Mouse (Mus musculus) spleen, adult 2 months (tissue): ENCODE data around the gene Lamc2. TPM values are rescaled to one million over a fixed set of nuclear protein-coding genes. Genes with fewer than 3 reads are reported as not detected.

ENCODE experiments used
- DNase-seq, 2 experiments: peaks; one replicate each; pipeline versions ENCODE4 v3.0.0 to v3.0.0-alpha.2; 2012 to 2021; ENCODE audit warnings: low spot score in 2 of 2, low read depth in 1 of 2
- H3K27ac ChIP-seq: fragments of 200-500 bp; 2 replicates; pipeline ENCODE4 v1.5.1; 2012; ENCODE audit warnings: low read length, inconsistent platforms; ENCODE audit not compliant: insufficient read depth
- H3K27me3 ChIP-seq: fragments of 200-500 bp; 2 replicates; pipeline ENCODE4 v1.6.1; 2012; ENCODE audit warnings: mild to moderate bottlenecking, moderate library complexity, low read length, inconsistent platforms; ENCODE audit not compliant: control insufficient read depth, insufficient read depth
- H3K36me3 ChIP-seq: fragments of 200-500 bp; 2 replicates; pipeline ENCODE4 v1.6.1; 2012; ENCODE audit warnings: mild to moderate bottlenecking, low read length, inconsistent platforms; ENCODE audit not compliant: control insufficient read depth, insufficient read depth
- H3K4me1 ChIP-seq: fragments of 200-500 bp; 2 replicates; pipeline ENCODE4 v1.6.1; 2011; ENCODE audit warnings: inconsistent platforms; ENCODE audit not compliant: control insufficient read depth, insufficient read depth, insufficient read length
- H3K4me3 ChIP-seq: fragments of 200-500 bp; 2 replicates; pipeline ENCODE4 v1.5.1; 2011; ENCODE audit warnings: mild to moderate bottlenecking, inconsistent platforms; ENCODE audit not compliant: insufficient read depth, insufficient read length; ENCODE audit errors: extremely low read depth
- CTCF ChIP-seq: fragments of 200-500 bp; IDR thresholded peaks from 2 replicates; pipeline ENCODE4 v1.5.1; 2011; ENCODE audit warnings: mild to moderate bottlenecking, inconsistent platforms; ENCODE audit not compliant: insufficient read depth, insufficient read length, insufficient replicate concordance; ENCODE audit errors: extremely low read depth
- POLR2A ChIP-seq: fragments of 200-500 bp; IDR thresholded peaks from 2 replicates; pipeline ENCODE4 v1.6.1; 2011; ENCODE audit warnings: low read depth, low read length, inconsistent platforms
- WGBS: fragments of 180-500 bp; shearing (Covaris S2); methylation state at CpG from one replicate; pipeline ENCODE4 v1.1.7; 2018; 5-methylcytosine and 5-hydroxymethylcytosine counted together
- polyA plus RNA-seq: library from polyadenylated mRNA; depleted of rRNA; stranded (reverse); fragments of >200 nt; gene quantifications from 2 replicates; pipeline ENCODE4 v1.2.3, GENCODE M21; 2012

The Lamc2 gene
- polyA plus RNA-seq, 1 experiment, result 0.32 TPM

DNA sequence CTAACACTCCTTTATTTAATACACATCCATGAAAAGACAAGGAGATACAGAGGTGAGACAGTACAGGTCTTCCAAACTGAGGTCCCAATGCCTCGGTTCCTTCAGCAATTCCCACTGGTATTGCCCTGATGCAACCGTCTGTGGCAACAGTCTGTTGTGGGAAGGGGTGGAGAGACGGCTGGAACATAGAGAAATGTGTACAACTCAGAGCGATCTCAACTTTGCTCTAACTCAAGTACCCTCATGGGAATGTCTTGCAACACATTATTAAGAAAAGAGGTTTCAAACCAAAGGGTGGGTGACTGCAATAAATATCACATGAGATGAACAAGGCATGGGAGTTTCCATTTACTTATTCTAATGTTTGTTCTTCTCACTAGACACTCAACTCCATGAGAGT is 63.5 kb downstream of the Lamc2 start:
- no peak for TF ChIP-seq CTCF
- no peak for TF ChIP-seq POLR2A
- Histone ChIP-seq H3K4me3 (no peak overlapping the region), H3K27ac (no peak overlapping the region), H3K27me3 (no peaks in the 10 kb centered on the region), H3K4me1 (no peaks in the 10 kb centered on the region), H3K36me3 (no peaks in the 10 kb centered on the region)
- 91% methylated on average over 4 of the region's 4 CpGs for WGBS
- no peak for DNase-seq

DNA sequence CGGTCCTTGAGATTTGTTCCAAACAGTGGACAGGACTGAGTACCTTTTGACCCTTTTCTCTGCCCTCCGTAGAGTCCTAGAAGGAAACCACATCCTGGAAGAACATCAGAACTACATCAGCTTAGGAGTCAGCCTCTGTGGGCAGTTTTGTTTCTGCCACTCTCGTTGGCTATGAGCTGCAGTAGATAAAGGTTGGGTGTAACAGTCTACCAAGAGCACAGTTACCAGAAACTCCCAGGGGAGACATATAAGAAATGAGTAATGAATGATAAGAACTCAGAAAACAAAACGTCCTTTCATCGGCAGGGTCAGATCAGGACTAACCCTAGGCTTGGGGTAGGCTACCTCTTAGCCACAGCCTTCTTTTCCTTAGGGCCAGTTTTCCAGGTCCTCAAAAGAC is 64.9 kb downstream of the Lamc2 start:
- no peak for DNase-seq
- H3K4me1 ChIP-seq, result no peaks in the 10 kb centered on the region
- WGBS, result 54% methylated on average over 5 of the region's 5 CpGs
- TF ChIP-seq CTCF, result no peak
- no peak for TF ChIP-seq POLR2A
- H3K4me3 ChIP-seq, result no peak overlapping the region
- no peaks in the 10 kb centered on the region for H3K36me3 ChIP-seq
- H3K27me3 ChIP-seq, result no peaks in the 10 kb centered on the region
- H3K27ac ChIP-seq, result no peak overlapping the region

DNA sequence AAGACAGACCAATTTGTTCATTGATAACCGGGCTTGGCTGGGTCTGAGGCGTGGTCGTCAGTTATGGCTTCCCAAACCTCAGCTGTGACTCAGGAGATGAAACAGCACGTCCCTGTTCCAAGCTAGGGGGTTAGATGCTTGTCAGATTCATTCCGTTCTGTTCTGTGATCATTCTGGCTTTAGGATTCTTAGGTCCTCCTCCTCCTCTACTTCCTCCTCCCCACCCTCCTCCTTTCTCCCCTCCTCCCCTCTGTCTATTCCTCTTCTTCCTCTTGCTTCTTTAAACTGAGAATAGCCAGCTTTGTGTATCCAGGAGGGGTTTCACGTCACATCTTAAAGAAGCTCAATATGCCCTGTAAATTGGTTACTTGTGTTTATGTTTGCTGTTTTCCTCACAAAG is 65.7 kb downstream of the Lamc2 start:
- H3K36me3 ChIP-seq, result no peaks in the 10 kb centered on the region
- no peaks in the 10 kb centered on the region for H3K27me3 ChIP-seq
- TF ChIP-seq POLR2A (no peak), CTCF (no peak)
- no peak overlapping the region for H3K4me3 ChIP-seq
- no peak for DNase-seq
- whole genome bisulfite sequencing, result 63% methylated on average over 6 of the region's 6 CpGs
- H3K4me1 ChIP-seq, result no peaks in the 10 kb centered on the region
- H3K27ac ChIP-seq, result no peak overlapping the region

DNA sequence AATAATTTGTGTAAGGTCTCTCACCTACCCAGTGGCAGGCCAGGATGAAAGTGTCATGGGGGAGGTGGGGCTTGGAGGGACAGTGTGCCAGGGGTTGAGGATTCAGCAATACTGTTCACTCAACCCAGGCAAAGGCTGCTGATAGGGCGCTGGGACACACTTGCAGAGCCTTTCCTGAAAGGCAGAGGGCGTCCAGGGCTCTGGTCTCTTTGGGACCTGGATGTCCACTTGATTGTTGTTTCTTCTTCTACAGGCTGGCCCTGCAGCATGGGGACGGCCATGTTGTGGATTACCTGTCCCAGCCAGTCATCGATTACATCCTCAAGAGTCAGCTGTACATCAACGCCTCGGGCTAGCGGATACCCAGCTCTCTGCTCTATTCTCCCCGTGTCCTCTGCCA is 70.9 kb downstream of the Lamc2 start:
- no peak overlapping the region for H3K4me3 ChIP-seq
- no peaks in the 10 kb centered on the region for H3K27me3 ChIP-seq
- 89% methylated on average over 8 of the region's 8 CpGs for WGBS
- H3K27ac ChIP-seq, result no peak overlapping the region
- H3K36me3 ChIP-seq, result no peaks in the 10 kb centered on the region
- TF ChIP-seq POLR2A (no peak), CTCF (no peak)
- DNase-seq, result no peak
- no peaks in the 10 kb centered on the region for H3K4me1 ChIP-seq

DNA sequence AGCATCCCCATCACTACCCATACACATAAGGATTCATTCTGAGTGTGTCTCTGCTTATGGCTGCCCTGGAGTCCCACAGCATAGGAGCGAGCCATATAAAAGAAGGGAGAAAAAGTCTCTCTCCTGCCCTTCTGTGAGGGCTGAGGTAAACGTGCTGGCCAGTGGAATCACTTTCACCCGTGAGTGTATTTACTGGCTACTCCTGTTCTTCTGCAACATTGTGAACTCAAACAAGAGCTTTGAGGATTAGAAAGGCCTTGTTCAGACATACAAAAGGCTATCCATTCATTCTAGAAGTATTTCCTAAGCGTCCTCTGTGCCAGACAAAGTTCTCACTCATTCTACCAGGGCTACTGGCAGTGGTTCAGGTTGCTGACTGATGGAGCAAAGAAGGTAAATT is 74.7 kb downstream of the Lamc2 start:
- Histone ChIP-seq H3K36me3 (no peaks in the 10 kb centered on the region), H3K4me3 (no peak overlapping the region), H3K27me3 (no peaks in the 10 kb centered on the region), H3K27ac (no peak overlapping the region), H3K4me1 (no peaks in the 10 kb centered on the region)
- 83% methylated on average over 4 of the region's 4 CpGs for WGBS
- no peak for DNase-seq
- TF ChIP-seq CTCF (no peak), POLR2A (no peak)

DNA sequence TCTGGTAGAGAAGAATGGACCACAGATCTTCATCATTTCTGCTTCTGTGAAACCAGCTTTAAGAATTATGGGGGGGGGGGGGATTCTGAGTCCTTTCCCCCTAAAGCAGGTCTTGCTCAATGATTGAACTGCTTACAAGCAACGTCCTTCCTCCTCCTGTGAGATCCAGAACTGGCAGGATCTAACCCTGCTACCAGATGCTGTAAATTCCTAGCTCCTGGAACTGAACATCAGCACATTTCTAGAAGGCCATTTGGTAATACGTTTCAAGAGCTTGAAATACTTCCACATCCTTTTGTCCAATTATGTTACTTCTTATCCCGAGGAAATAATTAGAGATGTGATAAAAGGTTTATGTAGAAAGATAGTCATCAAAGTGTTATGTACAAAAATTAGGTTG is 76.4 kb downstream of the Lamc2 start:
- DNase-seq, result no peak
- Histone ChIP-seq H3K36me3 (no peaks in the 10 kb centered on the region), H3K27ac (no peak overlapping the region), H3K4me1 (no peaks in the 10 kb centered on the region), H3K4me3 (no peak overlapping the region), H3K27me3 (no peaks in the 10 kb centered on the region)
- TF ChIP-seq POLR2A (no peak), CTCF (no peak)
- 66% methylated on average over 3 of the region's 3 CpGs for WGBS

DNA sequence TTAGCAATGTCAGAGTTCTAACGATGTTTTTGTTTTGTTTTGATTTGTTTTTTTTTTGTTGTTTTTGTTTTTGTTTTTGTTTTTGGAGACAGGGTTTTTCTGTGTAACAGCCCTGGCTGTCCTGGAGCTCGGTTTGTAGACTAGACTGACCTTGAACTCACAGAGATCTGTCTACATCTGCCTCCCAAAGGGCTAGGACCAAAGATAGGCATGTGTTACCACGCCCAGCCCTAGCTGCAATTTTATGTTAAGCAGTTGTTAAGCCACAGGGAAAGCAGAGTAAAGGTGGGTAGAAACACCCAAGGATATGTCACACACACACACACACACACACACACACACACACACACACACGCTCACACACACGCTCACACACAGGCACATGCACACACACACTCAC is 76.9 kb downstream of the Lamc2 start:
- Histone ChIP-seq H3K4me1 (no peaks in the 10 kb centered on the region), H3K27ac (no peak overlapping the region), H3K36me3 (no peaks in the 10 kb centered on the region), H3K27me3 (no peaks in the 10 kb centered on the region), H3K4me3 (no peak overlapping the region)
- no peak for DNase-seq
- WGBS, result 86% methylated on average over 5 of the region's 5 CpGs
- TF ChIP-seq POLR2A (no peak), CTCF (no peak)
